Mouse (Mus musculus) layer of hippocampus, postnatal 14 days (tissue): ENCODE results near the gene Arhgef40. TPM values are rescaled to one million over a fixed set of nuclear protein-coding genes. Genes with fewer than 3 reads are reported as not detected.

ENCODE experiments used
- DNase-seq, 2 experiments: peaks; one replicate each; pipeline ENCODE4 v3.0.0; 2021 to 2022; ENCODE audit warnings: low spot score in 2 of 2, mixed read lengths in 1 of 2
- long read RNA-seq, 2 experiments: library from polyadenylated mRNA; stranded (forward); transcript quantifications; one replicate each; pipeline ENCODE4 v2.0.0; 2021
- total RNA-seq, 2 experiments: library from RNA; stranded (reverse); gene quantifications; 2 replicates each; pipeline ENCODE4 v1.2.3; 2021

Gene Arhgef40
- total RNA-seq: 10 to 100 TPM; 44.2 to 47.4 TPM
- long read RNA-seq, experiment 1, full-length matches to known transcripts: 8 of 23 reads
- long read RNA-seq, experiment 1, partial matches to known transcripts: 13 of 23 reads
- long read RNA-seq, experiment 1, other reads (novel, unspliced or antisense): 2 of 23 reads
- long read RNA-seq, experiment 2, full-length matches to known transcripts: 3 of 25 reads
- long read RNA-seq, experiment 2, partial matches to known transcripts: 20 of 25 reads
- long read RNA-seq, experiment 2, other reads (novel, unspliced or antisense): 2 of 25 reads

GRCm38 (mm10) chr14:51984247-51985231 lies at the start of gene Arhgef40:
Arhgef40 (plus strand) TSS chr14:51984719.
- peak; percentile 69 to 78 for DNase-seq

- no peak for DNase-seq
Observed at GRCm38 (mm10) chr14:51939005-51939404, 45.5 kb upstream of the Arhgef40 start.

- no peak for DNase-seq
Observed at GRCm38 (mm10) chr14:51940944-51941560, 43.5 kb upstream of the Arhgef40 start.

- DNase-seq: no peak
Observed at GRCm38 (mm10) chr14:51941577-51941976, 42.9 kb upstream of the Arhgef40 start.

GRCm38 (mm10) chr14:51942236-51942635 lies 42.3 kb upstream of the Arhgef40 start:
- no peak for DNase-seq

GRCm38 (mm10) chr14:51943336-51943735 lies 41.2 kb upstream of the Arhgef40 start:
- DNase-seq: no peak

GRCm38 (mm10) chr14:51960316-51960715 lies 24.2 kb upstream of the Arhgef40 start:
- no peak for DNase-seq

- no peak for DNase-seq
Observed at GRCm38 (mm10) chr14:51967400-51967799, 17.1 kb upstream of the Arhgef40 start.

- no peak for DNase-seq
Observed at GRCm38 (mm10) chr14:51979252-51979651, 5.3 kb upstream of the Arhgef40 start.

GRCm38 (mm10) chr14:51983251-51983650 lies 1.3 kb upstream of the Arhgef40 start:
- DNase-seq: no peak

- DNase-seq: no peak
Observed at GRCm38 (mm10) chr14:51983855-51984246, 668 bp upstream of the Arhgef40 start.

GRCm38 (mm10) chr14:51985301-51986152 lies 1.0 kb downstream of the Arhgef40 start:
- peak; percentile 69 to 83 for DNase-seq

- no peak for DNase-seq
Observed at GRCm38 (mm10) chr14:51986153-51986505, 1.6 kb downstream of the Arhgef40 start.

- no peak for DNase-seq
Observed at GRCm38 (mm10) chr14:51987177-51987576, 2.7 kb downstream of the Arhgef40 start.

GRCm38 (mm10) chr14:51988731-51989130 lies 4.2 kb downstream of the Arhgef40 start:
- DNase-seq: no peak

GRCm38 (mm10) chr14:51989461-51989970 lies 5.0 kb downstream of the Arhgef40 start:
- DNase-seq: no peak

- no peak for DNase-seq
Observed at GRCm38 (mm10) chr14:51994453-51994852, 9.9 kb downstream of the Arhgef40 start.

- DNase-seq: no peak
Observed at GRCm38 (mm10) chr14:51995219-51995871, 10.8 kb downstream of the Arhgef40 start.

- DNase-seq: no peak
Observed at GRCm38 (mm10) chr14:51996231-51996841, 11.8 kb downstream of the Arhgef40 start.

GRCm38 (mm10) chr14:51996866-51997265 lies 12.3 kb downstream of the Arhgef40 start:
- no peak for DNase-seq
